Mouse (Mus musculus): ENCODE measurements around the gene Sctr. TPM values are rescaled to one million over a fixed set of nuclear protein-coding genes. Genes with fewer than 3 reads are reported as not detected.

Gene Sctr
- total and polyA plus RNA-seq, 2 experiments = not detected

GRCm38 (mm10) chr1:120020322-120020897 is 13.7 kb downstream of the Sctr start:
- Histone ChIP-seq H3K4me1 (ENCODE audit: control insufficient read depth, insufficient read depth, low read length) (peaks cover 2% of the 10 kb centered on the region; the same call in 1 of the 2 replicates), H3K27ac (replicated peaks; ENCODE audit: insufficient read depth, low read depth, low read length) (no peak overlapping the region), H3K4me3 (ENCODE audit: insufficient read depth, low read depth, low read length) (no peak overlapping the region), H3K9ac (ENCODE audit: low read depth, low read length) (no peak overlapping the region), H3K79me2 (ENCODE audit: control insufficient read depth, insufficient read depth, low read length) (no peaks in the 10 kb centered on the region), H3K36me3 (ENCODE audit: control insufficient read depth, insufficient read depth, low read length) (no peaks in the 10 kb centered on the region), H3K27me3 (ENCODE audit: control insufficient read depth, insufficient read depth, low read length) (no peaks in the 10 kb centered on the region)
- TF ChIP-seq POLR2A (IDR thresholded peaks at IDR 0.05; ENCODE audit: extremely low read depth, insufficient read depth, low read length) (no peak), CTCF (IDR thresholded peaks at IDR 0.05; ENCODE audit: low read depth, low read length) (no peak)
- WGBS = 67% methylated on average over 7 of the region's 7 CpGs
- no peak for DNase-seq (ENCODE audit: extremely low read depth, low read depth, low spot score)

GRCm38 (mm10) chr1:120021951-120022350 is 15.3 kb downstream of the Sctr start:
- H3K9ac ChIP-seq (ENCODE audit: low read depth, low read length) = no peak overlapping the region
- 90% methylated on average over 17 of the region's 17 CpGs for WGBS
- peaks cover 2% of the 10 kb centered on the region; the same call in 1 of the 2 replicates for H3K4me1 ChIP-seq (ENCODE audit: control insufficient read depth, insufficient read depth, low read length)
- no peaks in the 10 kb centered on the region for H3K36me3 ChIP-seq (ENCODE audit: control insufficient read depth, insufficient read depth, low read length)
- no peaks in the 10 kb centered on the region for H3K27me3 ChIP-seq (ENCODE audit: control insufficient read depth, insufficient read depth, low read length)
- H3K27ac ChIP-seq (replicated peaks; ENCODE audit: insufficient read depth, low read depth, low read length) = no peak overlapping the region
- no peak overlapping the region for H3K4me3 ChIP-seq (ENCODE audit: insufficient read depth, low read depth, low read length)
- TF ChIP-seq CTCF (IDR thresholded peaks at IDR 0.05; ENCODE audit: low read depth, low read length) (no peak), POLR2A (IDR thresholded peaks at IDR 0.05; ENCODE audit: extremely low read depth, insufficient read depth, low read length) (no peak)
- DNase-seq (ENCODE audit: extremely low read depth, low read depth, low spot score) = no peak
- H3K79me2 ChIP-seq (ENCODE audit: control insufficient read depth, insufficient read depth, low read length) = no peaks in the 10 kb centered on the region

GRCm38 (mm10) chr1:120024331-120025049 is 17.8 kb downstream of the Sctr start:
- no peak overlapping the region for H3K4me3 ChIP-seq (ENCODE audit: insufficient read depth, low read depth, low read length)
- no peak overlapping the region for H3K9ac ChIP-seq (ENCODE audit: low read depth, low read length)
- H3K27me3 ChIP-seq (ENCODE audit: control insufficient read depth, insufficient read depth, low read length) = no peaks in the 10 kb centered on the region
- 38% methylated on average over 10 of the region's 10 CpGs for WGBS
- peak; percentile 66 for DNase-seq (ENCODE audit: extremely low read depth, low read depth, low spot score)
- peaks cover 2% of the 10 kb centered on the region for H3K4me1 ChIP-seq (ENCODE audit: control insufficient read depth, insufficient read depth, low read length)
- TF ChIP-seq POLR2A (IDR thresholded peaks at IDR 0.05; ENCODE audit: extremely low read depth, insufficient read depth, low read length) = no peak
- no peak for TF ChIP-seq CTCF (IDR thresholded peaks at IDR 0.05; ENCODE audit: low read depth, low read length)
- H3K79me2 ChIP-seq (ENCODE audit: control insufficient read depth, insufficient read depth, low read length) = no peaks in the 10 kb centered on the region
- H3K36me3 ChIP-seq (ENCODE audit: control insufficient read depth, insufficient read depth, low read length) = no peaks in the 10 kb centered on the region
- H3K27ac ChIP-seq (replicated peaks; ENCODE audit: insufficient read depth, low read depth, low read length) = no peak overlapping the region

GRCm38 (mm10) chr1:120025050-120025439 is 18.4 kb downstream of the Sctr start:
- WGBS = 15% methylated on average over 2 of the region's 2 CpGs

GRCm38 (mm10) chr1:120027693-120028092 is 21.0 kb downstream of the Sctr start:
- Histone ChIP-seq H3K9ac (ENCODE audit: low read depth, low read length) (no peak overlapping the region), H3K27me3 (ENCODE audit: control insufficient read depth, insufficient read depth, low read length) (no peaks in the 10 kb centered on the region), H3K27ac (replicated peaks; ENCODE audit: insufficient read depth, low read depth, low read length) (no peak overlapping the region), H3K79me2 (ENCODE audit: control insufficient read depth, insufficient read depth, low read length) (no peaks in the 10 kb centered on the region), H3K36me3 (ENCODE audit: control insufficient read depth, insufficient read depth, low read length) (no peaks in the 10 kb centered on the region), H3K4me3 (ENCODE audit: insufficient read depth, low read depth, low read length) (no peak overlapping the region), H3K4me1 (ENCODE audit: control insufficient read depth, insufficient read depth, low read length) (peaks cover 2% of the 10 kb centered on the region)
- DNase-seq (ENCODE audit: extremely low read depth, low read depth, low spot score) = peak; percentile 22
- TF ChIP-seq CTCF (IDR thresholded peaks at IDR 0.05; ENCODE audit: low read depth, low read length) = no peak
- TF ChIP-seq POLR2A (IDR thresholded peaks at IDR 0.05; ENCODE audit: extremely low read depth, insufficient read depth, low read length) = no peak
- WGBS = 28% methylated on average over 4 of the region's 4 CpGs

More at GRCm38 (mm10) chr1:120025050-120025439, 18.4 kb downstream of the Sctr start:
- Histone ChIP-seq H3K36me3 (ENCODE audit: control insufficient read depth, insufficient read depth, low read length) (no peaks in the 10 kb centered on the region), H3K4me3 (ENCODE audit: insufficient read depth, low read depth, low read length) (no peak overlapping the region), H3K9ac (ENCODE audit: low read depth, low read length) (no peak overlapping the region), H3K27me3 (ENCODE audit: control insufficient read depth, insufficient read depth, low read length) (no peaks in the 10 kb centered on the region), H3K27ac (replicated peaks; ENCODE audit: insufficient read depth, low read depth, low read length) (no peak overlapping the region), H3K4me1 (ENCODE audit: control insufficient read depth, insufficient read depth, low read length) (peaks cover 2% of the 10 kb centered on the region), H3K79me2 (ENCODE audit: control insufficient read depth, insufficient read depth, low read length) (no peaks in the 10 kb centered on the region)
- DNase-seq (ENCODE audit: extremely low read depth, low read depth, low spot score) = no peak
- TF ChIP-seq CTCF (IDR thresholded peaks at IDR 0.05; ENCODE audit: low read depth, low read length) = no peak
- TF ChIP-seq POLR2A (IDR thresholded peaks at IDR 0.05; ENCODE audit: extremely low read depth, insufficient read depth, low read length) = no peak

GRCm38 (mm10) chr1:120030474-120030873 is 23.8 kb downstream of the Sctr start:
- Histone ChIP-seq H3K9ac (ENCODE audit: low read depth, low read length) (no peak overlapping the region), H3K4me1 (ENCODE audit: control insufficient read depth, insufficient read depth, low read length) (peaks cover 3% of the 10 kb centered on the region), H3K4me3 (ENCODE audit: insufficient read depth, low read depth, low read length) (no peak overlapping the region), H3K27ac (replicated peaks; ENCODE audit: insufficient read depth, low read depth, low read length) (no peak overlapping the region), H3K27me3 (ENCODE audit: control insufficient read depth, insufficient read depth, low read length) (no peaks in the 10 kb centered on the region), H3K79me2 (ENCODE audit: control insufficient read depth, insufficient read depth, low read length) (no peaks in the 10 kb centered on the region), H3K36me3 (ENCODE audit: control insufficient read depth, insufficient read depth, low read length) (no peaks in the 10 kb centered on the region)
- DNase-seq (ENCODE audit: extremely low read depth, low read depth, low spot score) = no peak
- TF ChIP-seq CTCF (IDR thresholded peaks at IDR 0.05; ENCODE audit: low read depth, low read length) (no peak), POLR2A (IDR thresholded peaks at IDR 0.05; ENCODE audit: extremely low read depth, insufficient read depth, low read length) (no peak)
- 95% methylated on average over 3 of the region's 3 CpGs for WGBS
